Mouse (Mus musculus): ENCODE measurements around the gene Apoc2. TPM values are rescaled to one million over a fixed set of nuclear protein-coding genes. Genes with fewer than 3 reads are reported as not detected.

The Apoc2 gene
- not detected for total RNA-seq (2021)
- long read RNA-seq, experiment 1 = 0 reads
- long read RNA-seq, experiment 2 = 0 reads

GRCm38 (mm10) chr7:19677872-19678271 is at the start of gene Apoc2:
Gene Apoc2 (minus strand): TSS chr7:19677941.
- intact Hi-C loops (cut with DNase I) = no loop called here
- DNase-seq = no peak
- Histone ChIP-seq H3K27ac (no peak within 1 kb of the TSS), H3K4me3 (no peak within 1 kb of the TSS)
- no peak for TF ChIP-seq CTCF (IDR thresholded peaks at IDR 0.05)

- H3K27ac ChIP-seq = no peak overlapping the region
- intact Hi-C loops (cut with DNase I) = no loop called here
- no peak for TF ChIP-seq CTCF (IDR thresholded peaks at IDR 0.05)
- H3K4me3 ChIP-seq = no peak overlapping the region
- no peak for DNase-seq
These were observed 48.8 kb upstream of the Apoc2 start for GRCm38 (mm10) chr7:19726541-19726940.

GRCm38 (mm10) chr7:19724167-19724566 is 46.4 kb upstream of the Apoc2 start:
- no peak for DNase-seq
- no peak for TF ChIP-seq CTCF (IDR thresholded peaks at IDR 0.05)
- intact Hi-C loops (cut with DNase I) = no loop called here
- no peak overlapping the region for H3K27ac ChIP-seq
- H3K4me3 ChIP-seq = no peak overlapping the region

GRCm38 (mm10) chr7:19722754-19723195 is 45.0 kb upstream of the Apoc2 start:
- TF ChIP-seq CTCF (IDR thresholded peaks at IDR 0.05) = no peak
- Histone ChIP-seq H3K4me3 (no peak overlapping the region), H3K27ac (peak overlapping the region; percentile 46)
- intact Hi-C loops (cut with DNase I) = no loop called here
- DNase-seq = peak; percentile 46

- no peak for DNase-seq
- H3K4me3 ChIP-seq = no peak overlapping the region
- intact Hi-C loops (cut with DNase I) = no loop called here
- TF ChIP-seq CTCF (IDR thresholded peaks at IDR 0.05) = no peak
- no peak overlapping the region for H3K27ac ChIP-seq
These were observed 41.5 kb upstream of the Apoc2 start for GRCm38 (mm10) chr7:19719200-19719599.

- intact Hi-C loops (cut with DNase I) = no loop called here
- no peak for TF ChIP-seq CTCF (IDR thresholded peaks at IDR 0.05)
- H3K4me3 ChIP-seq = no peak overlapping the region
These were observed 40.7 kb upstream of the Apoc2 start for GRCm38 (mm10) chr7:19718297-19718952.

GRCm38 (mm10) chr7:19717346-19717745 is 39.6 kb upstream of the Apoc2 start:
- intact Hi-C loops (cut with DNase I) = loop anchor here (2.0 kb wide), 1 partner anchor 31 kb away; no protein-coding TSS in a partner anchor
- no peak overlapping the region for H3K27ac ChIP-seq
- TF ChIP-seq CTCF (IDR thresholded peaks at IDR 0.05) = no peak
- DNase-seq = no peak
- no peak overlapping the region for H3K4me3 ChIP-seq

More at GRCm38 (mm10) chr7:19718297-19718952, 40.7 kb upstream of the Apoc2 start:
- no peak for DNase-seq
- H3K27ac ChIP-seq = no peak overlapping the region

- TF ChIP-seq CTCF (IDR thresholded peaks at IDR 0.05) = no peak
- Histone ChIP-seq H3K4me3 (peak overlapping the region; percentile 67), H3K27ac (peak overlapping the region; percentile 93; the same call in 1 of the 2 replicates)
- intact Hi-C loops (cut with DNase I) = loop anchor here (2.0 kb wide), 1 partner anchor 32 kb away; no protein-coding TSS in a partner anchor
- DNase-seq = no peak
These were observed 39.1 kb upstream of the Apoc2 start for GRCm38 (mm10) chr7:19716822-19717221.

- Histone ChIP-seq H3K27ac (peak overlapping the region; percentile 93), H3K4me3 (peak overlapping the region; percentile 67)
- intact Hi-C loops (cut with DNase I) = loop anchor here (2.0 kb wide), 1 partner anchor 33 kb away; no protein-coding TSS in a partner anchor
- no peak for TF ChIP-seq CTCF (IDR thresholded peaks at IDR 0.05)
- DNase-seq = no peak
These were observed 38.4 kb upstream of the Apoc2 start for GRCm38 (mm10) chr7:19716055-19716682.

- Histone ChIP-seq H3K27ac (peak within 1 kb of the TSS; percentile 93), H3K4me3 (peak within 1 kb of the TSS; percentile 100)
- TF ChIP-seq CTCF (IDR thresholded peaks at IDR 0.05) = no peak
- DNase-seq = peak; percentile 99
- intact Hi-C loops (cut with DNase I) = loop anchor here (2.0 kb wide), 1 partner anchor 33 kb away; no protein-coding TSS in a partner anchor
These were observed 37.7 kb upstream of the Apoc2 start, which contains the start of gene Tomm40 for GRCm38 (mm10) chr7:19715239-19716054. Gene Tomm40 (minus strand): TSS chr7:19715438.

- H3K4me3 ChIP-seq = peak overlapping the region; percentile 100
- no peak for TF ChIP-seq CTCF (IDR thresholded peaks at IDR 0.05)
- intact Hi-C loops (cut with DNase I) = no loop called here
- H3K27ac ChIP-seq = peak overlapping the region; percentile 90
- no peak for DNase-seq
These were observed 37.1 kb upstream of the Apoc2 start for GRCm38 (mm10) chr7:19714836-19715235.

- Histone ChIP-seq H3K4me3 (no peak overlapping the region; the same call in 1 of the 2 replicates), H3K27ac (no peak overlapping the region; the same call in 1 of the 2 replicates)
- intact Hi-C loops (cut with DNase I) = loop anchor here (1.0 kb wide), 1 partner anchor 44 kb away; no protein-coding TSS in a partner anchor
- no peak for TF ChIP-seq CTCF (IDR thresholded peaks at IDR 0.05)
- no peak for DNase-seq
These were observed 35.9 kb upstream of the Apoc2 start for GRCm38 (mm10) chr7:19713598-19713997.
